Mouse (Mus musculus) thymus, postnatal 14 days (tissue): Measurements from ENCODE around the gene Dtx3.

Experiments
- DNase-seq: peaks from one replicate; pipeline ENCODE4 v3.0.0; 2021

Gene Dtx3

GRCm38 (mm10) chr10:127195328-127196129 lies at the start of gene Dtx3:
Dtx3 (minus strand) TSS chr10:127195728.
- peak; percentile 65 for DNase-seq

- DNase-seq = no peak
Observed at GRCm38 (mm10) chr10:127238241-127238824, 42.8 kb upstream of the Dtx3 start.

- DNase-seq = no peak
Observed at GRCm38 (mm10) chr10:127236541-127236940, 41.0 kb upstream of the Dtx3 start.

DNA sequence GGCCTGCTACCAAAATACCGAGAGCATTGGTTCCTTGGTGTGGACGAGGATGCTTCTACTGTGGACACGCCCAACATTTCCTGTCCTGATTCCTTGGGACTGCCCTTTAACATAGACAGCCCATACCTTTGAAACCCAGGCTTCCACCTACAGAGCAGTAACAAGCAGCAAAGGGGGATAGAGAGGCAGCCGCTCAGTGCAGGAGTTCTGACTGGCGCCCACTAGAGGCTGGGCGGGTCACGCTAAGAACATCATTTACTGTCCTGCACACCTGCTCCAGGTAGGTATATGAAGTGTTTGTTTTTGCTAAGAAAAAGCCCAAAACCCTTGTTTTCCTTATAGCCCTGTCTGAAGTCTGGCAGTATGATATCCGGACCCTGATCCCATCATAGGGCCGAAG lies 37.6 kb upstream of the Dtx3 start:
- peak; percentile 36 for DNase-seq

- DNase-seq = no peak
Observed at GRCm38 (mm10) chr10:127231741-127232140, 36.2 kb upstream of the Dtx3 start.

GRCm38 (mm10) chr10:127230693-127231092 lies 35.2 kb upstream of the Dtx3 start:
- no peak for DNase-seq

DNA sequence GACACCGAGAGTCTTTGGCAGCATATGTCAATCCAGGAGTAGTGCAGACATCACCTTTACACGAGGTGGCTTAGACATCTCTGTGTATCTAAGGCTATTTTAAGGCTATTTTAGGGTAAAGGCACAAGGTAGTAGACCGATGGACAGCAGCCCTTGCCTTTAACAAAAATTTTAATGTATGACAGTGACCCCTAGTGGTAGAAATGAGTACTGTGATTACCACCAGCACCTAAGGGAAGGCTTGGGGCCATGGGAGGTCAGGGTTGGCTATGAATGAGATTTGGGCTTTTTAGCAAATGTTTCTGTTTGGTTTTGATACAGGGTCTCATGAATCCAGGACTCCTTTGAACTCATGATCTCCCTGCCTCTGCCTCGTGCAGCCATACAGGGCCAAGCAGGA lies 33.4 kb upstream of the Dtx3 start:
- peak; percentile 58 for DNase-seq

DNA sequence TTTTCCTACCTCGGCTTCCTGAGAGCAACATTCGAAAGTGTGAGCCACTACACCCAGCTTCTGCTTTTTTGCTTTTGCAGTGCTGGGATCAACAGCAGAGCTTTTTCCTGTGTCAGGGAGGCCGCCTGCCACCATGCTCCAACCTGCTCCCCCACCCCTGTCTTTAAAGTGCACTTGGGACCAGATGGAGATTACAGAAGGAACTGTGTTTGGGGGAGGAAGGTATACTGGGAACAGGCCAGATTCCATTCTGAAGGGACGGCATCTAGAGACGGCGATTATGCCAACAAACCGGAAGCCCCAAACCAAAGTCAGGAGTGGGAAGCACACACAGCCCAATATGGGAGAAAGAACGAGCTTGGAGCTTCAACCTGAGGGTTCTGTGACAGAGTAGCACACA lies 31.6 kb upstream of the Dtx3 start:
- no peak for DNase-seq

- no peak for DNase-seq
Observed at GRCm38 (mm10) chr10:127226318-127226895, 30.9 kb upstream of the Dtx3 start.

DNA sequence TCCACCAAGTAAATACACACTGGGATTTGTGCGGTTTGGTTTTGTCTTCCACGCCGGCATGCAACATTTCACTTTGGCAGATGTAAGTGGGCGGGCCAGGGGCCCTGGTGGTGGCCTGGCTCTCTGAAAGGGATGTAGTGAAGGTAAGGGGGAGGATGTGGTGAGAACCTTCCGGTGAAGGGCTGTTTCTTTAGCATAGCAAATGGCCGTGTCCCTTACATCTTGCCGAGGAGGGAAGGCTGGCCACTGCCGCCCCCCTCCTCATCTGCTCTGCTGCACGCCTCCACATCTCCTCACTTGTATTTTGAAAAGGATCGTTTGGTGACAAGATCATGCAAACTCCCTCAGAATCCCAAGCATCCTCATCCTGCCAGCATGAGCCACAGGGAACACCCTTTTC lies 30.2 kb upstream of the Dtx3 start:
- DNase-seq = peak; percentile 28

GRCm38 (mm10) chr10:127225213-127225612 lies 29.7 kb upstream of the Dtx3 start:
- DNase-seq = no peak

DNA sequence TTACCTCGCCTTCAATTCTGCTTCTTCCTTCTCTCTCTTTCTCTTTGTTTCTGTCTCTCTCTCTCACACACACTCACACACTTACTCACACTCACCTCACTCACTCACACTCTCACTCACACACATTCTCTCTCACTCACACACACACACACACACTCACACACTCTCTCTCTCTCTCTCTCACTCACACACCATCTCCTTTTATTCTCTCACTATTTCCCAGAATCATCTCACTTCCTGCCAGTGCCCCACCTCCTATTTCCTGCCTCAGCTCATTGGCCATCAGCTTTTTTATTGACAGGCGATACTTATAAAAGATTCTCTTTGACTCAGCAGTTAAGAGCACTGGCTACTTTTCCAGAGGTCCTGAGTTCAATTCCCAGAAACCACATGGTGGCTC lies 22.8 kb upstream of the Dtx3 start:
- no peak for DNase-seq

- DNase-seq = no peak
Observed at GRCm38 (mm10) chr10:127217177-127217576, 21.6 kb upstream of the Dtx3 start.

DNA sequence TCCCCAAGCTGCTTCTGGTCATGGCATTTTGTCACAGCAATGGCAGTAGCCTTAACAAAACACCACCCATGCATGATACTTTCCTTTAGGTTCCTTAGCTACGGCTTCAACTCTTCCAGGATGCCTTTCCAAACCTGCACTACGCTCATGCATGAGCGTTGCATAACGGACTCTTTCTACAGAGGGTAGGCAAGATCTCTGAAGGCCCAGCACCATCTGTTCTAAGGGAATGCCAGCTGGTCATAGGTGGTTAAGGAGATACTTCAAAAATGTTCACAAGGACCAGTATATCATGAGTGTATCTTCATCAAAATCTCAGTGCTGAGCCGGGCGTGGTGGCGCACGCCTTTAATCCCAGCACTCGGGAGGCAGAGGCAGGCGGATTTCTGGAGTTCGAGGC lies 20.9 kb upstream of the Dtx3 start:
- DNase-seq = no peak

DNA sequence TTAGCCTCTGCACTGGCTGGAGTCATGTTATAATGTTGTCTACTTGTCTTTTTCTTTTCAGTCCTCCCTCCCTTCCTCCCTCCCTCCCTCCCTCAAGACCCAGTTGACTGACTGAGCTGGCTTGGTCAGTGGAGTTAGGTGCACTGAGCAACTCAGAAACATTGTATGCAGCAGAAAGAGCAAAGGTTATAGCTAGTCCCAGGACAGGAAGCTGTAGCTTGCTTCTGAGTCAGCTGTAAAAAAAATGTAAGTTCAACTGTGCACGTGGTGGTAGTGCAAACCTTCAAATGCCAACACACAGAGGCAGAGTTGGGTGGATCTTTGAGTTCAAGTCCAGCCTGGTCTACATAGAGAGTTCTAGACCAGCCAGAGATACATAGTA lies 18.9 kb upstream of the Dtx3 start:
- no peak for DNase-seq

- no peak for DNase-seq
Observed at GRCm38 (mm10) chr10:127213704-127214421, 18.3 kb upstream of the Dtx3 start.

DNA sequence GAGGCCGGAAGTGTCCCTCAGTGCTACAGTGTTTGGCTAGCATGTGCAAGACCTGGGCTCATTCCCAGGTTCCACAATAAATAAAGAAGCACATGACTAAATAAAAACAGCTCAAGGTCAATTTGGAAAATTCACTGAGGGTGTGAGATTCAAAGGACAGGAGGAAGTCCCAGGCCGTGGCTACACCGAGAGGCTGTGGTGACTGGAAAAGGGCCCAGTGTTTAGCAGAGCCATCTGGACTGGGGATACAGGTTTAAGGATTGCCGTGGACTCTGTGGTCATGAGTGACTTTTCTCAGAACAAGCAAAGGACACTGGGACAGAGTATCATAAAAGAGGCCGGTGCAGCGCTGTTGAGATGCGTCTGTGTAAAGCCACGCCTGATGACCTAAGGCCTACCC lies 17.7 kb upstream of the Dtx3 start:
- no peak for DNase-seq

GRCm38 (mm10) chr10:127211414-127211854 lies 15.9 kb upstream of the Dtx3 start, which contains the start of gene Pip4k2c:
Pip4k2c (minus strand) TSS chr10:127211585.
- peak; percentile 95 for DNase-seq

DNA sequence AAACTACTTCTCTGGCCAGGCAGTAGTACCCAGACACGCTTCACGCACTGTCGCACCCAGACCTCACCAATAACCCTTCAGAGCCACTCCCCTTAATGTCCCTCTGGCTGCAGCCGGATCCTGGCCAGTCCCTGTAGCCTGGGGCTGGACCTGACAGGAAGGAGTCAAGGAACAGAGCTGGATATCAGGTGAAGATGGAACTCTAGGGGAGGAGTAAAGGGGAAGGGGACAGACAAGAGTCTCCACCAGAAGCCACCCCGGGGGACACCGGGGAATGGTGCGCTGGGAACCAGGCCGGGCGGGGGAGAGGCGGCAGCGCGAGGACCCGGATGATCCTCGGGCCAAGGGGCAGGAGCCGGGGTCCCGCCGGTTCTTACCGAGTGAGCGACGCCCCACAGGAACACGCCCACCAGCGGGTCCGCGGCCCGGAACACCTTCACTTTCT lies 15.5 kb upstream of the Dtx3 start:
- DNase-seq = no peak

DNA sequence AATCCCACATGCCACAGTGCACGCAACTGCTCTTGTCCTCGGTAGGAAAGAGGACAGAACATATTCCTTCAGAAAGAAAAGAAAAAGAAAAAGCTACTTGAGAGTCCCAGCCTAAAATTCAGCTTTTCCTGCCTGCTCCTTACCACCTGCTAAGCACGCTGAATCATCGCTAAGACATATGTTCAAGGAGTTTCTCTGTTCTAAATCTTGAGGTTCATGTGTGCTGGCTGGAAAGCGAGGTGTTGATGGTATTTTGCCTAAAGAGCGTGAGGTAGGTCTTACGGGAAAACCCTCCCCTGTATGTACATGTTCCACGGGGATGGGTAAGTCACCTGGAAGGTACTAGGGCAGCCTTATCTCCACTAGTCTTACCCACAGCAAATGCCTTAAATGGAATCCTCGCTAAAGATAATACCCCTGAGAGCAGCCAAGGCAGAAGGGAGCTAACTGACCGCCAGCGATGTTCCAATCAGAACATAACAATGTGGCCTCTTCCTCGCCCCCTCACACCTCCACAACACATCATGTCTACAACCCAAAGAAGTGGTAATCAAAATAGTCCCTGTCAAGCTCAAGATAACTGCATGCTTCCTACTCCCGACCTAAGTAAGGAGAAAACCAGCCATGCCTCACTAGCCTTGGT lies 14.5 kb upstream of the Dtx3 start:
- DNase-seq = no peak

DNA sequence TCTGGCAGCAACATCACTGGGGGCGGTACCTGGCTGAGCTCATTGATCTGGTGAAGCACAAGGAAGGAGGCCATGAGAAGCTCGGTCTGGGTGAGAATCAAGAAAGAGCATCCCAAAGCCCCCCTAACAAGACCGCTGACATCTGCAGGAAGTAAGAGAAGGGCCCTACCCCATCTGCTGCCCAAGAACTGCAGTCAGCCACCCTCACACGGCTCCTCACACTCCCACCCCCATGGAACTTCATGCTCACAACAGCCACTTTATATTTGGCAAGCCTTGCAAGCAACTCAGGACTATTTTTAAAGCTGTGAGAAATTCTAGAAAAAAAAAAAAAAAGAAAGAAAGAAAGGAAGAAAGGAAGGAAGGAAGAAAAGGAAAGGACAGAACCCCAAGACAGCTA lies 13.4 kb upstream of the Dtx3 start:
- DNase-seq = no peak

- DNase-seq = no peak
Observed at GRCm38 (mm10) chr10:127205373-127205772, 9.8 kb upstream of the Dtx3 start.

- no peak for DNase-seq
Observed at GRCm38 (mm10) chr10:127204589-127204988, 9.1 kb upstream of the Dtx3 start.
